Mouse (Mus musculus) CH12.LX (cell line): Measurements from ENCODE around the gene Ndst4. TPM values are rescaled to one million over a fixed set of nuclear protein-coding genes. Genes with fewer than 3 reads are reported as not detected.

ENCODE experiments used
- DNase-seq: peaks from one replicate; pipeline ENCODE4 v3.0.0-alpha.2; 2013; ENCODE audit errors: extremely low read depth
- H3K27ac ChIP-seq: 2 replicates; pipeline ENCODE4 v1.5.1; 2012; ENCODE audit warnings: low read depth, mild to moderate bottlenecking, control low read depth, moderate library complexity; ENCODE audit not compliant: insufficient read depth
- H3K27me3 ChIP-seq: replicated peaks from 2 replicates; pipeline ENCODE3; 2012; ENCODE audit warnings: inconsistent platforms
- H3K36me3 ChIP-seq, 2 experiments: replicated peaks in 1 of 2; 2 replicates each; pipeline versions ENCODE3 to v1.6.1; 2012; ENCODE audit warnings: inconsistent platforms in 1 of 2, low read length in 1 of 2, mild to moderate bottlenecking in 1 of 2, mixed read lengths in 1 of 2, moderate library complexity in 1 of 2; ENCODE audit not compliant: control insufficient read depth in 1 of 2, insufficient read depth in 1 of 2
- H3K4me1 ChIP-seq, 2 experiments: 2 replicates each; pipeline ENCODE4 v1.6.1; 2012; ENCODE audit warnings: inconsistent platforms in 1 of 2, moderate library complexity in 1 of 2; ENCODE audit not compliant: insufficient read depth in 2 of 2, control insufficient read depth in 1 of 2
- H3K4me2 ChIP-seq: 2 replicates; pipeline ENCODE4 v1.6.1; 2012; ENCODE audit warnings: low read depth, mild to moderate bottlenecking, control low read depth; ENCODE audit not compliant: poor library complexity, insufficient read depth, severe bottlenecking
- H3K4me3 ChIP-seq, 3 experiments: fragments of 150-350 bp in 1 of 3; sonication (generic) in 1 of 3; replicated peaks in 1 of 3; 2 replicates each; pipeline versions ENCODE3 to v1.5.1; 2011 to 2012; ENCODE audit warnings: low read depth in 2 of 3, low read length in 2 of 3, mild to moderate bottlenecking in 2 of 3, moderate library complexity in 2 of 3, control low read depth in 1 of 3, improper control_type of control experiment in 1 of 3, inconsistent platforms in 1 of 3, mixed read lengths in 1 of 3; ENCODE audit not compliant: poor library complexity in 1 of 3
- H3K79me2 ChIP-seq: replicated peaks from 2 replicates; pipeline ENCODE4 v1.6.1; 2012; ENCODE audit warnings: mild to moderate bottlenecking, moderate library complexity; ENCODE audit not compliant: control insufficient read depth, poor library complexity, insufficient read depth, severe bottlenecking; ENCODE audit errors: extremely low read depth
- H3K9ac ChIP-seq: 2 replicates; pipeline ENCODE4 v1.6.1; 2012; ENCODE audit warnings: low read depth, mild to moderate bottlenecking, control low read depth, moderate library complexity; ENCODE audit not compliant: insufficient read depth
- H3K9me3 ChIP-seq: replicated peaks from 2 replicates; pipeline ENCODE3; 2012; ENCODE audit warnings: low read length, inconsistent platforms, mixed read lengths
- CTCF ChIP-seq, 2 experiments: IDR thresholded peaks in 1 of 2; conservative IDR thresholded peaks in 1 of 2; 2 replicates each; pipeline ENCODE4 v1.5.1; 2011 to 2012; ENCODE audit warnings: low read depth in 2 of 2, low read length in 2 of 2, improper control_type of control experiment in 1 of 2, inconsistent platforms in 1 of 2, mild to moderate bottlenecking in 1 of 2, moderate library complexity in 1 of 2
- ETS1 ChIP-seq: conservative IDR thresholded peaks from 2 replicates; pipeline ENCODE4 v1.6.1; 2012; ENCODE audit warnings: low read depth, mild to moderate bottlenecking, inconsistent platforms, low read length, improper control_type of control experiment, moderate library complexity
- GABPA ChIP-seq: IDR thresholded peaks from 2 replicates; pipeline ENCODE4 v1.6.1; 2012; ENCODE audit warnings: low read depth, low read length, improper control_type of control experiment, inconsistent platforms; ENCODE audit not compliant: insufficient replicate concordance
- IRF4 ChIP-seq: IDR thresholded peaks from 2 replicates; pipeline ENCODE4 v1.6.1; 2014; ENCODE audit warnings: low read depth, mild to moderate bottlenecking, inconsistent platforms, low read length, improper control_type of control experiment
- KAT2A ChIP-seq: IDR thresholded peaks from 2 replicates; pipeline ENCODE4 v1.6.1; 2012; ENCODE audit warnings: low read length, improper control_type of control experiment, inconsistent platforms; ENCODE audit not compliant: insufficient replicate concordance
- MAFK ChIP-seq: IDR thresholded peaks from 2 replicates; pipeline ENCODE4 v1.6.1; 2011; ENCODE audit warnings: low read length, improper control_type of control experiment; ENCODE audit not compliant: insufficient replicate concordance
- MAX ChIP-seq: IDR thresholded peaks from 2 replicates; pipeline ENCODE4 v1.6.1; 2011; ENCODE audit warnings: low read length, improper control_type of control experiment
- MAZ ChIP-seq: IDR thresholded peaks from 2 replicates; pipeline ENCODE4 v1.6.1; 2012; ENCODE audit warnings: low read depth, mild to moderate bottlenecking, inconsistent platforms, low read length, improper control_type of control experiment, moderate library complexity
- MEF2A ChIP-seq: IDR thresholded peaks from 2 replicates; pipeline ENCODE4 v1.6.1; 2014; ENCODE audit warnings: low read depth, mild to moderate bottlenecking, inconsistent platforms, low read length, improper control_type of control experiment, borderline replicate concordance
- NELFE ChIP-seq: IDR thresholded peaks from 2 replicates; pipeline ENCODE4 v1.6.1; 2011; ENCODE audit warnings: low read depth, low read length, improper control_type of control experiment
- POLR2AphosphoS2 ChIP-seq: IDR thresholded peaks from 2 replicates; pipeline ENCODE4 v1.6.1; 2011; ENCODE audit warnings: low read depth, low read length, improper control_type of control experiment
- UBTF ChIP-seq: IDR thresholded peaks from 2 replicates; pipeline ENCODE4 v1.6.1; 2012; ENCODE audit warnings: low read depth, mild to moderate bottlenecking, inconsistent platforms, low read length, improper control_type of control experiment, moderate library complexity
- USF1 ChIP-seq: IDR thresholded peaks from 2 replicates; pipeline ENCODE4 v1.6.1; 2014; ENCODE audit warnings: low read depth, mild to moderate bottlenecking, inconsistent platforms, low read length, improper control_type of control experiment
- ZMIZ1 ChIP-seq: IDR thresholded peaks from 2 replicates; pipeline ENCODE4 v1.6.1; 2012; ENCODE audit warnings: low read depth, mild to moderate bottlenecking, inconsistent platforms, low read length, improper control_type of control experiment
- dilution Hi-C: fragments of 300-500 bp; cut with MboI; formaldehyde crosslinking; loops from 2 replicates; pipeline ENCODE4 v1.14.3; 2020; ENCODE audit warnings: low sequenced_read_pairs; ENCODE audit not compliant: extremely low pct_unique_long_range_greater_than_20kb, extremely low pct_ligation_motif_present
- in situ Hi-C: fragments of 300-500 bp; cut with MboI; formaldehyde crosslinking; loops from 3 replicates; pipeline ENCODE4 v1.14.3; 2019; ENCODE audit warnings: low sequenced_read_pairs, low pct_ligation_motif_present, low pct_unique_long_range_greater_than_20kb, mixed read lengths
- polyA plus RNA-seq: library from polyadenylated mRNA; unstranded; fragments of >175 nt; gene quantifications from 2 replicates; pipeline ENCODE4 v1.2.1, GENCODE M21; 2012; ENCODE audit warnings: low read depth; ENCODE audit not compliant: insufficient read length
- total RNA-seq, 2 experiments: library from RNA; depleted of rRNA; stranded (reverse); fragments of 300-350 nt in 1 of 2; fragments of >200 nt in 1 of 2; gene quantifications; 2 replicates each; pipeline ENCODE4 v1.2.3; 2012 to 2014

The Ndst4 gene
- total and polyA plus RNA-seq, 3 experiments, result not detected

DNA sequence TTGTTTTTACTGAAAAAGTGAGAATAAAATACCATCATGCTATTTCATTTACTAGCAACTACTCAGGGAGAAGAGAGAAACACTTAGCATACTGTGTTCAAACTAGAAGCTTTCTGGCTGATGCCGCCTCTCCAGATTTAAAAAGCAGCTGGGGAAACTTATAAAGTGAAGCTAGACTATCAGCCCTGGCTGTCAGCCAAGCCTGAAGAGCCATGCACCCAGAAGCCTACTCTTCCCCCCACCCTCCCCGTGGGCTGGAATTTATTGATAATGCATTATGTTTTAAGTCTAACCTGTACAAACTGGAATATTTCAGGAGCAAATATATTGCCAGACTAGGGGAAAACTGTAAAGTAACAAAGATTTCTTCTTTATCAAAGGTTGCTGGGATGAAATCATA is 2.6 kb downstream of the Ndst4 start:
- Histone ChIP-seq H3K9me3 (peaks cover 18% of the 10 kb centered on the region), H3K4me3 (no peak overlapping the region), H3K79me2 (no peaks in the 10 kb centered on the region), H3K4me1 (no peaks in the 10 kb centered on the region), H3K9ac (no peak overlapping the region), H3K27ac (no peak overlapping the region), H3K27me3 (no peaks in the 10 kb centered on the region), H3K4me2 (no peak overlapping the region), H3K36me3 (no peaks in the 10 kb centered on the region)
- DNase-seq, result no peak
- in situ Hi-C loops, result no loop called here
- TF ChIP-seq MAX (no peak), NELFE (no peak), CTCF (conservative IDR thresholded peaks at IDR 0.05 in 1 of 2, IDR thresholded peaks at IDR 0.05 in 1 of 2; ENCODE audit: low read depth in 2 of 2, low read length in 2 of 2) (no peak), MEF2A (no peak), MAFK (no peak)
- dilution Hi-C loops, result no loop called here

- Histone ChIP-seq H3K27me3 (no peaks in the 10 kb centered on the region), H3K79me2 (no peaks in the 10 kb centered on the region)
- TF ChIP-seq UBTF, result no peak
- TF ChIP-seq POLR2AphosphoS2, result no peak
- TF ChIP-seq ETS1, result no peak
- TF ChIP-seq GABPA, result no peak
- no peak for TF ChIP-seq IRF4
- no peak for TF ChIP-seq MAZ
- no peak for TF ChIP-seq ZMIZ1
- no peak for TF ChIP-seq KAT2A
- no peak for TF ChIP-seq CTCF (conservative IDR thresholded peaks at IDR 0.05 in 1 of 2, IDR thresholded peaks at IDR 0.05 in 1 of 2; ENCODE audit: low read depth in 2 of 2, low read length in 2 of 2)
- TF ChIP-seq USF1, result no peak
- TF ChIP-seq, all 38 proteins: peak for 0
- Histone ChIP-seq H3K27ac (no peak overlapping the region), H3K4me1 (no peaks in the 10 kb centered on the region), H3K36me3 (no peaks in the 10 kb centered on the region), H3K9me3 (peaks cover 18% of the 10 kb centered on the region), H3K4me2 (no peak overlapping the region), H3K9ac (no peak overlapping the region), H3K4me3 (no peak overlapping the region)
- in situ Hi-C loops (no loop called here), dilution Hi-C loops (no loop called here)
- no peak for DNase-seq
These were observed 3.1 kb downstream of the Ndst4 start for GRCm38 (mm10) chr3:125406991-125407390.
